Mouse (Mus musculus) liver, embryonic 11.5 days (tissue): ENCODE measurements around the gene Ccdc42. TPM values are rescaled to one million over a fixed set of nuclear protein-coding genes. Genes with fewer than 3 reads are reported as not detected.

ENCODE experiments used
- ATAC-seq: fragments of 200-750 bp; cut with Nextera tagmentation; replicated peaks from 2 replicates; pipeline ENCODE4 v1.8.0; 2017; ENCODE audit warnings: moderate number of reproducible peaks, mild to moderate bottlenecking, moderate TSS enrichment, moderate library complexity; ENCODE audit not compliant: low FRiP score
- DNase-seq: peaks from one replicate; pipeline ENCODE4 v3.0.0-alpha.2; 2017; ENCODE audit warnings: low spot score
- H3K27ac ChIP-seq: fragments of 300-500 bp; sonication (generic); 2 replicates; pipeline ENCODE4 v1.5.1; 2014; ENCODE audit warnings: mild to moderate bottlenecking, low read depth, low read length, control low read depth
- H3K27me3 ChIP-seq: fragments of 300-500 bp; sonication (generic); replicated peaks from 2 replicates; pipeline ENCODE4 v1.6.1; 2014; ENCODE audit warnings: low read length, mixed read lengths; ENCODE audit not compliant: control insufficient read depth, insufficient read depth
- H3K36me3 ChIP-seq: fragments of 300-500 bp; sonication (generic); 2 replicates; pipeline ENCODE4 v1.6.1; 2014; ENCODE audit warnings: mild to moderate bottlenecking, low read length, moderate library complexity, mixed read lengths; ENCODE audit not compliant: control insufficient read depth, insufficient read depth
- H3K4me1 ChIP-seq: fragments of 300-500 bp; sonication (generic); replicated peaks from 2 replicates; pipeline ENCODE4 v1.6.1; 2014; ENCODE audit warnings: low read length, mixed read lengths; ENCODE audit not compliant: control insufficient read depth, insufficient read depth
- H3K4me2 ChIP-seq: fragments of 300-500 bp; sonication (generic); 2 replicates; pipeline ENCODE4 v1.6.1; 2014; ENCODE audit warnings: mild to moderate bottlenecking, control low read depth, moderate library complexity
- H3K4me3 ChIP-seq: fragments of 300-500 bp; sonication (generic); 2 replicates; pipeline ENCODE4 v1.5.1; 2014; ENCODE audit warnings: low read depth, low read length, control low read depth
- H3K9ac ChIP-seq: fragments of 300-500 bp; sonication (generic); 2 replicates; pipeline ENCODE4 v1.6.1; 2014; ENCODE audit warnings: low read depth, low read length, control low read depth
- H3K9me3 ChIP-seq: fragments of 300-500 bp; sonication (generic); 2 replicates; pipeline ENCODE4 v1.6.1; 2016; ENCODE audit warnings: low read length, inconsistent platforms, mixed read lengths; ENCODE audit not compliant: control insufficient read depth
- WGBS: fragments of 180-500 bp; shearing (Covaris S2); extraction: QIAGEN DNeasy Blood & Tissue Kit; methylation state at CpG from one replicate; pipeline ENCODE4 v1.1.7; 2014; 5-methylcytosine and 5-hydroxymethylcytosine counted together
- polyA plus RNA-seq: library from polyadenylated mRNA; unstranded; fragments of >200 nt; fragmentation: Nextera tagmentation; extraction: Ambion mirVana; gene quantifications from 2 replicates; pipeline ENCODE4 v1.2.1, GENCODE M21; 2014

The Ccdc42 gene
- polyA plus RNA-seq: 0.26 and 0.56 TPM in 2 replicates

GRCm38 (mm10) chr11:68586721-68587120 is at the start of gene Ccdc42:
Ccdc42 (plus strand) TSS chr11:68587021.
- ATAC-seq (no peak), DNase-seq (no peak)
- H3K9ac ChIP-seq: no peak within 1 kb of the TSS
- H3K36me3 ChIP-seq: no peaks in the 10 kb centered on the region
- no peak within 1 kb of the TSS for H3K4me2 ChIP-seq
- no peaks in the 10 kb centered on the region for H3K27me3 ChIP-seq
- H3K4me3 ChIP-seq: no peak within 1 kb of the TSS
- no peaks in the 10 kb centered on the region for H3K4me1 ChIP-seq
- 72% methylated on average over 5 of the region's 5 CpGs for whole genome bisulfite sequencing
- H3K27ac ChIP-seq: no peak within 1 kb of the TSS
- no peaks in the 10 kb centered on the region for H3K9me3 ChIP-seq

- Histone ChIP-seq H3K36me3 (no peaks in the 10 kb centered on the region), H3K4me2 (no peak overlapping the region), H3K4me1 (no peaks in the 10 kb centered on the region), H3K9me3 (no peaks in the 10 kb centered on the region), H3K27ac (no peak overlapping the region), H3K4me3 (no peak overlapping the region), H3K9ac (no peak overlapping the region), H3K27me3 (no peaks in the 10 kb centered on the region)
- WGBS: 61% methylated on average over 5 of the region's 5 CpGs
- DNase-seq (no peak), ATAC-seq (no peak)
These were observed 47.2 kb upstream of the Ccdc42 start for GRCm38 (mm10) chr11:68539621-68540020.

GRCm38 (mm10) chr11:68544554-68544953 is 42.3 kb upstream of the Ccdc42 start:
- Histone ChIP-seq H3K4me1 (no peaks in the 10 kb centered on the region), H3K9ac (no peak overlapping the region), H3K4me2 (no peak overlapping the region), H3K27ac (no peak overlapping the region), H3K4me3 (no peak overlapping the region), H3K9me3 (no peaks in the 10 kb centered on the region), H3K36me3 (no peaks in the 10 kb centered on the region), H3K27me3 (no peaks in the 10 kb centered on the region)
- ATAC-seq (no peak), DNase-seq (no peak)
- WGBS: 20% methylated on average over 8 of the region's 8 CpGs

- H3K4me3 ChIP-seq: no peak overlapping the region
- ATAC-seq: no peak
- WGBS: 56% methylated on average over 7 of the region's 7 CpGs
- H3K9ac ChIP-seq: no peak overlapping the region
- no peak overlapping the region for H3K4me2 ChIP-seq
- DNase-seq: no peak
- no peaks in the 10 kb centered on the region for H3K4me1 ChIP-seq
- H3K9me3 ChIP-seq: no peaks in the 10 kb centered on the region
- H3K27me3 ChIP-seq: no peaks in the 10 kb centered on the region
- H3K27ac ChIP-seq: no peak overlapping the region
- H3K36me3 ChIP-seq: no peaks in the 10 kb centered on the region
These were observed 41.6 kb upstream of the Ccdc42 start for GRCm38 (mm10) chr11:68545172-68545571.

GRCm38 (mm10) chr11:68545682-68546222 is 41.1 kb upstream of the Ccdc42 start:
- Histone ChIP-seq H3K9ac (no peak overlapping the region), H3K4me3 (no peak overlapping the region), H3K4me2 (no peak overlapping the region), H3K27ac (no peak overlapping the region), H3K27me3 (no peaks in the 10 kb centered on the region), H3K4me1 (no peaks in the 10 kb centered on the region), H3K9me3 (no peaks in the 10 kb centered on the region), H3K36me3 (no peaks in the 10 kb centered on the region)
- ATAC-seq: no peak
- 74% methylated on average over 8 of the region's 8 CpGs for WGBS
- no peak for DNase-seq

- Histone ChIP-seq H3K4me2 (no peak overlapping the region), H3K27me3 (no peaks in the 10 kb centered on the region), H3K9ac (no peak overlapping the region), H3K4me3 (no peak overlapping the region), H3K9me3 (no peaks in the 10 kb centered on the region), H3K27ac (no peak overlapping the region), H3K36me3 (no peaks in the 10 kb centered on the region), H3K4me1 (no peaks in the 10 kb centered on the region)
- no peak for DNase-seq
- no peak for ATAC-seq
- WGBS: 78% methylated on average over 2 of the region's 2 CpGs
These were observed 39.3 kb upstream of the Ccdc42 start for GRCm38 (mm10) chr11:68547484-68547883.

GRCm38 (mm10) chr11:68549597-68549996 is 37.2 kb upstream of the Ccdc42 start:
- no peak overlapping the region for H3K27ac ChIP-seq
- no peak overlapping the region for H3K4me3 ChIP-seq
- H3K4me2 ChIP-seq: no peak overlapping the region
- H3K9ac ChIP-seq: no peak overlapping the region
- DNase-seq (no peak), ATAC-seq (no peak)
- no peaks in the 10 kb centered on the region for H3K9me3 ChIP-seq
- no peaks in the 10 kb centered on the region for H3K27me3 ChIP-seq
- no peaks in the 10 kb centered on the region for H3K36me3 ChIP-seq
- 46% methylated on average over 3 of the region's 3 CpGs for WGBS
- H3K4me1 ChIP-seq: no peaks in the 10 kb centered on the region

GRCm38 (mm10) chr11:68550358-68550757 is 36.5 kb upstream of the Ccdc42 start:
- no peak overlapping the region for H3K4me3 ChIP-seq
- no peak overlapping the region for H3K4me2 ChIP-seq
- no peaks in the 10 kb centered on the region for H3K27me3 ChIP-seq
- ATAC-seq: no peak
- DNase-seq: no peak
- H3K4me1 ChIP-seq: no peaks in the 10 kb centered on the region
- no peak overlapping the region for H3K27ac ChIP-seq
- no peaks in the 10 kb centered on the region for H3K36me3 ChIP-seq
- H3K9ac ChIP-seq: no peak overlapping the region
- H3K9me3 ChIP-seq: no peaks in the 10 kb centered on the region
- 57% methylated on average over 4 of the region's 4 CpGs for WGBS

- H3K4me3 ChIP-seq: no peak overlapping the region
- H3K4me2 ChIP-seq: no peak overlapping the region
- H3K27ac ChIP-seq: no peak overlapping the region
- peaks cover 6% of the 10 kb centered on the region; the same call in 1 of the 2 replicates for H3K27me3 ChIP-seq
- H3K36me3 ChIP-seq: no peaks in the 10 kb centered on the region
- no peaks in the 10 kb centered on the region for H3K9me3 ChIP-seq
- no peak overlapping the region for H3K9ac ChIP-seq
- no peak for ATAC-seq
- 41% methylated on average over 8 of the region's 8 CpGs for WGBS
- no peak for DNase-seq
- H3K4me1 ChIP-seq: no peaks in the 10 kb centered on the region
These were observed 32.8 kb upstream of the Ccdc42 start for GRCm38 (mm10) chr11:68553981-68554471.
